Mouse (Mus musculus) stomach, postnatal 0 days (tissue): Measurements from ENCODE around the gene Ccnjl.

Experiments used
- CTCF ChIP-seq: IDR thresholded peaks from 2 replicates; pipeline ENCODE4 v1.5.1; 2016; ENCODE audit warnings: antibody characterized with exemption, low read depth, mild to moderate bottlenecking, moderate library complexity
- EP300 ChIP-seq: optimal IDR thresholded peaks from 2 replicates; pipeline ENCODE3; 2016; ENCODE audit warnings: antibody characterized with exemption

DNA sequence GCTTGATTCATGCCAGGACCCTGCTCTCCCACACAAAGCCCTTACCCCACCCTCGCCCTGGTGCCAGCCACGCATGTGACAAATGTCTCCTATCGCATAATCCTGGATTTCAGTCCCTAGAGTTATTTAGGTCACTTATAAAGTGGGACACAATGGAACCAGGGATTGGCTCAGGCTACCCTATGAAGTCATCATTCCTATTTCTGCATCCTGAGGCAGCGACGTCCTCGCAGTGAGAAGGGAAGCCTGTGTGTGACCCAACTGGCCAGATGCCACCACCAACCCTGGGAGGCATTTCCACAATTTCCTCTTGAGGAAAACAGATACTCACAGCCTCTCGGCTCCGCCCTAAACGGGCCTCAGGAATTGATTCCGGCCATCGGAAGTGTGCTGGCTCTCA is 41.0 kb downstream of the Ccnjl start:
- no peak for TF ChIP-seq CTCF
- TF ChIP-seq EP300 = no peak
